Mouse (Mus musculus) hindlimb bud, embryonic 11.5 days (tissue): ENCODE data around the gene Nlgn1.

Experiments
- DNase-seq: peaks from one replicate; pipeline ENCODE4 v3.0.0-alpha.2; 2012; ENCODE audit warnings: low read depth, low spot score; ENCODE audit errors: extremely low spot score

Nlgn1 gene

GRCm38 (mm10) chr3:25844686-25845462 lies 487.4 kb downstream of the Nlgn1 start:
- no peak for DNase-seq

- DNase-seq = no peak
These were observed 502.0 kb downstream of the Nlgn1 start for GRCm38 (mm10) chr3:25830237-25830636.

DNA sequence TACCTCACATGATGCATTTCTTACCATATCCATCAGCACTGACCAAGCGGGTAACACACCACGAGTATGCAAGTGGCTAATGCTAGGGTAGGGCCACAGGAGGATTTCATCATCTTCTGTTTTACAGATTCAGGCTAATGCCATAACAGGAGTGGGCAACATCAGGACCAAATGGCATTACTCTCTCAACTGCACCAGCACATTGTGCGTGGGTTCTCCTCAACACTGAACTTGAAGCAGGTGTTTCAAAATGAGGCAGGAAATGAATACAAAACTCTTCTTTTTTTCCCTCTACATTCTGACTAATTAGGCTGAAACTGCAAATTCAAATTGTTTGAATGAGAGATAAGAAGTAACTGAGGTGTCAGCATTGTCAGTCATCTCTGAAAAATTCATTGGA lies 518.9 kb downstream of the Nlgn1 start:
- DNase-seq = no peak

GRCm38 (mm10) chr3:25807559-25807958 lies 524.7 kb downstream of the Nlgn1 start:
- DNase-seq = peak; percentile 64

DNA sequence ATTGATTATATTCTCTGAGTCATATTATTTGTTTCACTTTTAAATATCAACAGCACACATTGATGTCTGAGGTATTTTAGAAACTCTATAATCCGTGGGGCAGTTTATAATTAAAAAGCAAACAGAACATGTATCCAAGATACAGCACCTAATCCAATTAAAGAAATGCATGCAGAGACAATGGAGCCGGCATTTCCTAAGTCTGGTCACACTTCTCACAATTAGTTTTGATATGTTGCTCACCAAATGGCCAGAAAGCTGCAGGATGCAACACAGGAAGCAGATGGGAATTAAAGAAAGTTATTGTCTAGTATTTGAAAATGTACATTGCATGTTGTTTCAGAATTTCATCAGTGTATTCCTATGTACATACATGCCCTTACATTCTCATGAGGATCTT lies 550.6 kb downstream of the Nlgn1 start:
- no peak for DNase-seq

DNA sequence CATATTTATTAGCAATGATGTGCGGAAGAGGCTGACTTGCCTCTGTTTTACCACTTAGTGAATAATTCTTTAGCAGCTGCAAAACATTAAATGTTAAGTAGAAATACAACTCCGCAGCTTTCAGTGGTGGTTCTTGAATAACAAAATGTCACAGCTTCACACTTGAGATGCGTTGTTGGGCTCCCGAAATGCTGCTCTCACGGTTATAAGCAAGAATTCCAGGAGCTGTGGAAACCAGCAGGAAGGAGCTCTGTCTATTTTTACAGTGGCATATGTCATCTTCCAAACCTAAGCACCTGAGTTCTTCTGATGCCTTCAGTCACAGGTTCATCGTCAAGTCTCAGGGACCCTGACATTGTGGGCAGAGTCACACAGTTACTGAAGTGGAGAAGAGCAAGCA lies 556.8 kb downstream of the Nlgn1 start:
- no peak for DNase-seq

DNA sequence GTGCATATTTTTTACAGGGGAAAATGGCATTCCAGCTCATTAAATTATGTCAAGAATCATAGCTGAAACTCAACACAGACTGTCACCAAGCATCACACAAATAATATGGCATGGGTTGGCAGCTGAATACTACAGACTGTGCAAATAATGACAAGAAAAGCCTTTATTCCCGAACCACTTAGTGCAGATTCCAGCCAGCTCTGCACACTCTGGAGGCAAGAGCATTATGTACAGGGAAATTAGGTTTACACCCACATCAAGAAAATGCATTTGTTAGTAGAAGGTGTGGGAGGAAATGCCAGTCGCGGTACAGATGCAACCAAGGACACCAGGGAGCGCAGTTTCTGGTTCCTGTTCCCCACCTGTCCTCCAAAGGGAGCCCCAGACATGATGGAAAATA lies 558.4 kb downstream of the Nlgn1 start:
- DNase-seq = no peak

GRCm38 (mm10) chr3:25773467-25773866 lies 558.8 kb downstream of the Nlgn1 start:
- no peak for DNase-seq

- no peak for DNase-seq
These were observed 568.6 kb downstream of the Nlgn1 start for GRCm38 (mm10) chr3:25763689-25764088.

- no peak for DNase-seq
These were observed 574.4 kb downstream of the Nlgn1 start for GRCm38 (mm10) chr3:25757813-25758212.

DNA sequence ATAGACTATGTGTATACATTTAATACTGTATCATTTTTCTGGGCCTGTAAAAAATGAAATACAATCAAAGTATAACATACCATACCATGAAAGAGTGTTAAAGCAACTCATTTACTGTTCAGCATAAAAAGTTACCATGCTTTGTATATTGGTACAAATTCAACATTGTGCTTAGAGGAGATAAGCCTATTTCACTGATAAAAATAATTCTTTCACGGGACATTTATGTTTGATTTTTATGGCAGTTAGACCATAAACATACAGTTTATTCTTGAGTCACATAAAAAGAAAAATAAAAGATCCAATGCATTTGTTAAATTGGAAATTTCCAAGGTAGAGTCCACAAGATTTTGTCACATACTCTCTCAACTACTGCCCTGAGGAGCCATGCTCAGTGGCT lies 608.1 kb downstream of the Nlgn1 start:
- DNase-seq = no peak

DNA sequence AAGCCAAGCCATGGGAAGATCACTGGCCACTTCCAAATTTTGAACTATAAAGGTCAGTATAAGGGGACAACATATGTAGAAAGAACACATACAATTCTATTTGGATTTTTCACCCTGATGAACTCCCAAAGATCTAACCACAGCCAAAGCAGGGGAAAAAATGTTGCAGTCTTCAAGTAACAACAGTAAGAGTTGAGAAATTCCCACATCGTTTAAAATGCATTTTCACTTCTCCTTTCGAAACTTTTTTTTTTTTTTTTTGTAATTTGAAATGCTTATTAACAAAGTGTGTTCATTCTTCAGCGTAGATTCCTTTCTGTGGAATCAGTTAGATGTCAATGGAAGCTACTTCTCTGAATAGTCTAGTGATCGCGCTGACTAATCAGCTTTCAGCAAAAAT lies 610.8 kb downstream of the Nlgn1 start:
- DNase-seq = no peak

GRCm38 (mm10) chr3:25707380-25707779 lies 624.9 kb downstream of the Nlgn1 start:
- DNase-seq = no peak

- DNase-seq = no peak
These were observed 635.0 kb downstream of the Nlgn1 start for GRCm38 (mm10) chr3:25697231-25697630.

DNA sequence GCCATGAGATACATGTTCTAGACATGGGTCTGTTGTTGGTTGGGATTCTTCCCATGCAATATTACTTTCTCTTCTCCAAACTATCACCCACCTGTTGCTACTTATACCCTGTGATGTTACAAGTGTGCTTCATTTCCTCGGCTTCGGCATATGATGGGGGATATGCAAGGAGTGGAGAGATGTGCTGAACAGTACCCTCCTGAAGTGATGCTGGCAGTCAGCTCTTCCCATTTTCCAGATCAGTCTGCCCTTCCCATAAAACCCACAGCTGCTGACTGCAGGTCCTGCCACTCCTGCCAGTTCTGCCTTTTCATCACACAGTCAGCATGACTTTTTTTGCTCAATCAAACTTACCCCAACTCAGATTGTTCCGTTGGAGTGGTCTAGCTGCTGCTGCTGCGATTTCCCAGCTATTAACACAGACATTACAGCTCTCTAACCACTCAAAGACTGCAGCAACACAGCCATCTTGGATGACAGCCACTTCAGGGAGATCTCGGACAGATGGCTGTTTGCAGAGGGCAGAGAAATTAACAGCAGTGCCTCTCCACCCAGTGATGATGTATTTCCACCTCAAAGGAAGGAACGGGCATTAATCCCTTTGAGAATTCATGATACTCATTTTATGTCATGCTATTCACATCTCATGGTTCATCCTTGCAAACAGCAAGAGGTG lies 643.3 kb downstream of the Nlgn1 start:
- DNase-seq = no peak

DNA sequence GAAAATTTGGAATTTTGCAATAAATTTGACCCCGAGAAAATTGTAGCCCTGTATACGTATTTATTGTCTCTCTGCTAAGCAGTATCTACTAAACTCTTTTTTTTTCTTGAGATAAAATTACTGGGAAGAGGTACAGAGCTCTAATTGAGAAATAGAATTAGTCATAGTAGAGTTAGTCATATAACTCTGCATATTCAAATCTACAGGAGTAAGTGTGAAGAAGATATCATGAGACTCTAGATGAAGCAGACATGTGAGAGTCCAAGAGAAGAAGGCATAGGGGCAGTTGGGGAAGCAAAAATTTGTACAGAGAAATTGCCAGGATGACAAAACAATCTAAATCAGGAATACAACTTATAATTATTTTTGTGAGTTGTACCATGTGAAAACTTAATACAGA lies 648.6 kb downstream of the Nlgn1 start:
- DNase-seq = no peak

GRCm38 (mm10) chr3:25679373-25679772 lies 652.9 kb downstream of the Nlgn1 start:
- DNase-seq = no peak

DNA sequence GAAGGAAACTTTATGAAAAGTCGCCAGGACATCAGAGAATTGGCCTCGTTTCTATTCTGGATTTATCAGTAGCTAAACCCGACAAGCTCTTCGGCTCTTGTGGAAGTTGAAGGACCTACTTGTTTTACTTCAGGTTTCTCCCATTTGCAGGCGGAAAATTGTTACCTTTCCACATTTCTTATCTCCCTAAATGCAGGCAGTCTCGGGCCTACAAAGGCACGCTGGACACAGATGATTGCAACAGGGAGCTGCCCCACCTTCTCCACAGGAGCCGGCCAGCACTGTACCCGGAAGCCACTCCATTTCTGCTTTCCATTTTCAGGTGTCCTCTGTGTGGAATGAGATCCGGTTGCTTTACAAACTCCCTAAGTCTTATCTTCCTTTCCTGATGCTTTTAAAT lies 656.4 kb downstream of the Nlgn1 start:
- DNase-seq = no peak

GRCm38 (mm10) chr3:25675069-25675468 lies 657.2 kb downstream of the Nlgn1 start:
- no peak for DNase-seq

GRCm38 (mm10) chr3:25673408-25673807 lies 658.9 kb downstream of the Nlgn1 start:
- DNase-seq = no peak

- no peak for DNase-seq
These were observed 659.5 kb downstream of the Nlgn1 start for GRCm38 (mm10) chr3:25672779-25673178.

GRCm38 (mm10) chr3:25663464-25663863 lies 668.8 kb downstream of the Nlgn1 start:
- no peak for DNase-seq

DNA sequence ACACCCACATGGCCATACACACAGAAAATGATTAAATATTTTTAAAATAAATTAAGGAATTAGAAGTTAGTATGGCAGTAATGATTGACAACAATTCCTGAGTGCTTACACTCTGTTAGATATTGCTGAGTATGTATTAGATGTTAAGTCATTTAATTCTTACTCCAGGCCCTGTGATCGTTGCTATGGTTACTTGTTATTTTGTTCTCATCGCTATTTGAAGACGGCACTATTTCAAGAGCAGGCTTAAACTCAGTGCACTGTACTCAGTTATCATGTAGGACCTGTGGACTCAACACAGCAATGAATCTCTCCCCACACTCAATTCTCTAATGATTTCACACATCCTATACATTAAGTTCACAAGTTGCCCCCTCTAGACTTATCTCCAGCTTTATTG lies 672.0 kb downstream of the Nlgn1 start:
- no peak for DNase-seq
